Mouse (Mus musculus): ENCODE results near the gene Abtb2.

DNA sequence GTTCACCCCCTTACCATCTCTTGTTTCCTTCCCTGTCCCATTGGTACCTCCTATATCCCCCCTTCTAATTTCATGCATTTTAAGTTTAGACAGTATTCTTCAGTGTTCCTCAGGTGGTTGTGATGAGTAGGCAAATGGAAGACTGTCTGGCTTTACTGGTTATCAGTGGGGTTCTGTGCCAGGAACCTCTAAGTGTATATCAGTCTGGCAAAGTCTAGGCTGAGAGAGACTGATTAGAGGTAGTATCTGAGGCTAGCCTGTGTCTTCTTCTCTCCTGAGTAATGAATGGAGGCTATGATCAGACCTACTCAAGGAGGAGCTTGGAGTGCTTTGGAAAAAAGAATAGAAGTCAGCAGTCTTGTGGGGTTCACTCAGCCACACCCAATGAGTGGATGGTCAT lies 18.0 kb downstream of the Abtb2 start:
- no peak for TF ChIP-seq HCFC1 (IDR thresholded peaks at IDR 0.05; ENCODE audit: borderline replicate concordance, insufficient read depth, low read length)
- TF ChIP-seq ZNF384 (IDR thresholded peaks at IDR 0.05; ENCODE audit: low read depth, low read length): no peak
- TF ChIP-seq ZC3H11A (IDR thresholded peaks at IDR 0.05; ENCODE audit: borderline replicate concordance, low read depth, low read length): no peak
- no peak for TF ChIP-seq MAFK (IDR thresholded peaks at IDR 0.05; ENCODE audit: insufficient read depth, low read depth, low read length)

Measured in ES-E14 (cell line).